Mouse (Mus musculus): ENCODE measurements around the gene Cfap44.

Gene Cfap44

GRCm38 (mm10) chr16:44498447-44498846 lies 103.9 kb downstream of the Cfap44 start:
- no peak for DNase-seq

GRCm38 (mm10) chr16:44501783-44502182 lies 107.2 kb downstream of the Cfap44 start:
- DNase-seq, result no peak

DNA sequence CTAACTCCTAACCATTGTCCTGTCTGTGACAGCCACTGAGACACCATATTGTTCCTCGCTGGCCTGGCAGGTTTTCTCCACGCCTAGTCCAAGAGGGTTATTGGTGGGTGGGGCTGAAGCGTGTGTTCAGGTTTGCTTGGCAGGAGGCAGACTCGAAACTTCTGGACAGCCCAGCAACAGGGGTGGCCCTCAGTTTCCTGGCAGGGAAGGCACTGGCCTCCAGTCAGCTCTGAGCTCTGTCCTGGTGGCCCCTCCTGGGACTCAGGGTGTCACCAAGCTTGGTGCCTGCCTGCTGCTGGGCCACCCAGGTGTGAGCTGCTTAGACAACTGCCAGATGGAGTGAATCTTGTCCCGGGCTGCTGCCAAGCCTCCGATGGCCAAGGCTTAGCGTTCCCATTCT lies 107.7 kb downstream of the Cfap44 start:
- peak in 1 of 2 experiments; percentile 55 for DNase-seq

- peak; percentile 34 to 65 for DNase-seq
Measured at GRCm38 (mm10) chr16:44502895-44503575, 108.4 kb downstream of the Cfap44 start.

- DNase-seq, result no peak
Measured at GRCm38 (mm10) chr16:44505243-44505642, 110.6 kb downstream of the Cfap44 start.

- DNase-seq, result peak; percentile 46 to 63
Measured at GRCm38 (mm10) chr16:44507027-44507929, 112.7 kb downstream of the Cfap44 start.

DNA sequence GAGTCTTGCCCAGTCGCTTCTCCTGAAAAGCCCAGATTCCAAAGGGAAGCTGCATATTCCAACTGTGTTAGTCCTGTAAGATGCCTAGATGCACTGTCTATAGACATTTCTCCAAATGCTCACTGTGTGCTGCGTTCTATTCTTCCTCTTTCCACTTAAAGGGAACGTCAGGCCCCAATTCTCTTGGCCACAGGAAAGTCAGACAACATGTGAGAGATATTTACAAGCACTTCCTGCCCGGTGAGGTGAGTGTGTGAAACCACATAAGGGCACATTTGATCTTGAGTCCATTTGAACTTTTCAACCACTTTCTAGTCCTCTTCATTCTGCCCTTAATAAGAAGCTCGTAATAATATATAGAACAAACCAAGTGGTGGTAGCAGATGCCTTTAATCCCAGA lies 113.4 kb downstream of the Cfap44 start:
- no peak for DNase-seq

DNA sequence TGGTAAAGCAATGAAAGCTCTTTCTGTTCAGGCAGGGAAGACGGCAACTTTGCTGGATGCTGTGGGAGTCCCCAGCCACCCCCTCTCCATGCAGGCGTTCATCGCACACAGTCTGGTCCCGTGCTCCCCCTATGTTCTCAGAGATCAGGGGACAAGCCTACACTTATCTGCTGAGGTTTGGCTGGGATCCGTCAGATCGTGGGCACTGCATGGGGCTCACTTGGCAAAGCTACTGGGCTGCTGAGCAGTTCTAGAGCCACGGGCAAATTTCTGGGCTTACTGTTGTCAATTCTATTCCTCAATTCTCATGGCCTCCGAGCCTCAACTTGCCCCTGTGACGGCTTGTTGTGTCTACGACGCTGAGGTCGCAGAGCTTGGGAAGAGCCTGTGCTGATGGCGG lies 114.2 kb downstream of the Cfap44 start:
- DNase-seq, result no peak

GRCm38 (mm10) chr16:44509458-44510344 lies 115.1 kb downstream of the Cfap44 start:
- no peak for DNase-seq

- peak; percentile 45 to 76 for DNase-seq
Measured at GRCm38 (mm10) chr16:44510521-44511213, 116.1 kb downstream of the Cfap44 start.

DNA sequence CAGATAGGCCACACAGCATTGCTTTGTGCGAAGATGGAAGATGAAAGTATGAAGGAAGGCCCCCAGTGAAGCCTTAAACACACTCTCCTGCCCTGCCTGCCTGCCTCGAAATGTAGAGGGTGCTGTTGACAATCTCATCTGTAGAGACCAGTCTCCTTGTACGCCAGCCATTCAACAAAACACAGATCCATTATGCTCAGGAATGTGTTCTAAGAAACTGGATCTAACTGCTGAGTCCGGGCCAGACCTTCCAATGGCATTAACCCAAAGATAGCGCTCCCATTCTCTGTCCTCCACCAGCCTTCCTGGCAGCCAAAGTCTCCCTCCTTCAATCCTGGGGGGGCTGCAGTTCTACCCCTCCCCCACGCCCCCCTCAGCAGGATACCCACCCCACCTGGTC lies 121.9 kb downstream of the Cfap44 start:
- no peak for DNase-seq

DNA sequence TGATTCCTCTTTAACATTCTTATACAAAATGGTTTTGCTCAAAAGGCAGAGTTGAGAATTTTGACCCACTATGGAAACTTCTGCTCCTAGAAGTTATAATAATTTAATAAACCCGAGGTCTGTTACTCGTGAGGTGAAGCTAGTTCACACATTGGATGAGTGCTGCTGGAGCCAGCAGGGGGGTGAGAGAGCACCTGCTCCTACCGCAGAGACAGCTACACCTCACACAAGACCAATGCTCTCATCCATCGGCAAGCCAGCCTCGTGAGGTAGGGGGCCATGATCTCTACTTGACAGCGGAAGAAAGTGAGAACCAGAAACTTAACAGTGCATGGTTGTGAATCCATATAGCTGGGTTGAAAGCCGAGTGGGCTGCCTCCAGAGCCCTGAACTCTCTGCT lies 129.0 kb downstream of the Cfap44 start:
- DNase-seq, result no peak

DNA sequence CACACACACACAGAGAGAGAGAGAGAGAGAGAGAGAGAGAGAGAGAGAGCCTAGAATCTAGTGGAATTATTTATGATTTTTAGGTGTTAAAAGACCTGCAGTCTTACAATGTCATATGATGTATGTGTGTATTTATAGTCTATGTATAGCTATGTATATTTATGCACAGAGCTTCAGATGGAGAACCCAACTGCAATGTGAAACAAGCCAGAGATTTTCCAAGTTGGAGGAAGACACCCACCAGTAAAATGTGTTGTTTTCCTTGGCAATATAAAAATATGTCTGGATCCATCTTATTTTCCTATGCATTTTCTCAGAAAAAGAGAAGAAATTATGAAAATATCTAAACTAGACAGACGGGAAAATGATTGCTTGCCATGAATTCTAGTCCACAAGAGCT lies 131.4 kb downstream of the Cfap44 start:
- DNase-seq, result no peak

GRCm38 (mm10) chr16:44526689-44527088 lies 132.1 kb downstream of the Cfap44 start:
- DNase-seq, result peak; percentile 26 to 66

DNA sequence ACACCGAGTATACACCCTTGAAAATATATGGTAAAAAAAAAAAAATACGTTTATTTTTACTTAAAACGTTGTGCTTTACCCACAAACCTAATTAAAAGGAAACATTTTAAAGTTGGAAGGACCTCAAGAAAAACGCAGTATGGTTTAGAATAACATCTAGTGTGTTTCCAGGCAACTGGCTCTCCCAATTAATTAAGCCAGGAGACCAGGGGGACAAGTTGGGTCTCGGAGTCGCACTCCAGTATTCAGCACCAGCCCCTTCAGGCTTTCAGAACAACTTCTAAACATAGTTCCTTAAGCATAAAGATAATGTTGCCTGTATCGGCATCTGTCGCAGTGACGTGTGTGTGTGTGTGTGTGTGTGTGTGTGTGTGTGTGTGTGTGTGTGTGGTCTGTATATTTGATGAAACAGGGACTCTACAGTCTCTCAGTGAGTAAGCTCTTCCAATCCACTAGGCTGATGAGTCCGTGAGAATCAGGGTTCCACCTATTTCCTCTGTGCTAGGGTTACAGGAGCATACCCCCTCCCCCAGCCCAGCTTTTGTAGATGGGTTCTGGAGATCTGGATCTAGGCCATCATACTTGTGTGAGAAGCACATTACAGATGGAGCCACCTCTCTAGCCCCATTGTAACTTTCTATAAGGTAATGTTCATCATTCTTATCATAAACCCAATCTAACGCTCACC lies 132.8 kb downstream of the Cfap44 start:
- DNase-seq, result no peak

DNA sequence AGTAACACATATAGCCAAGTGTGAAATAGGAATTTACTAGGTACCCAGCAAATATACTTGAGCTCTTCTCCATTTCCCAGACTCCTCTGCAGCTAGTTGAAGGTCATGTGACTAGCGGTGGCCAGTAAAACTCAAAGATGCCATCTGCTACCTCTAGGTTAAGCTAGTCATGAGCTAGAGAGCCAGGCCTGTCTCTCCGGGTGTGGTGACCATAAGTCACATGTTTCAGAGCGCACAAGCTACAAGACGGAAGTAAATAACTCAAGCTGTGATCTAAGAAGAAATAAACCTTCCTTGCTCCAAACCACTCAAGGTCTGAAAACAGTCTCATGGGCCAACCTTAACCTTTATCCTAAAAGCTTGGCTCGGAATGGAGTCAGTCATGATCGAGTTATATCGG lies 134.4 kb downstream of the Cfap44 start:
- DNase-seq, result no peak

- no peak for DNase-seq
Measured at GRCm38 (mm10) chr16:44529691-44530090, 135.1 kb downstream of the Cfap44 start.

DNA sequence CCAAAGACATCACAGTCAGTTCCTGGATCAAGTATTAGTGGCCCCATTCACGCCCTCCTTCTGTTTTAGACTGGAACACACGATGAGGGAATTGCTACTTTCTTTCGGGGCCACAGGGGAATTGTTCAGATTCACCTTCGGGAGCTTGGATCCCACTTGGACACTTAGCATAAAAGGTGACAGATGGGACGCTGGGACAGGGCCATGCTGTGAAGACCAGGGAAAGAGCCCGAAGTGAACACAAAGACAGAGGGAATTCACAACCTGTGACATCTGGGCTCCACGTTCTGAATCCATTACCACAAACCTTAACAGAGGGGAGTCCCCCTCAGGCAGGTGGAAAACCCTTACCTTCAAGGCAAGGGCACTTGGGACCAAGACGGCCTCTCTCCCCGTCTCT lies 135.6 kb downstream of the Cfap44 start:
- no peak for DNase-seq

DNA sequence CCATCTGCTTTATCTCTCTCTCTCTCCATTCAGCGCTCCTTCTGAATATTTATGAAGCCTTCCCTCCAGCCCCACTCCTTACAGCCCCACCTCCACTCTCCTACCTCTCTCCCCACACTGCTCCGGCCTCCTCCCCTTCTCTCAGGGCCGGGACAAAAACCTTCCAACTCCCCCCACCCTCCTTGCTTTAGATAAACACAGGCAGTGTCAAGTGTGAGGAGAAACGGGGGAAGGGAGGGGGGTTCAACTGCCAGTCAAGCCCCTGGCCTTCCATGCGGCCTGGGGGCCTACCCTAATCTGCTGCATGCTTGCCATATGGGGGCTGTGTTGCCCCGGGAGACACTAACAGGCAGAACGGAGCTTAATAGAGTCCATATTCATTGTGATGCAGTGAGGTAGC lies 136.2 kb downstream of the Cfap44 start:
- DNase-seq, result no peak

- DNase-seq, result no peak
Measured at GRCm38 (mm10) chr16:44531239-44531797, 136.7 kb downstream of the Cfap44 start.

All from lung, postnatal 4 days (tissue).